Mouse (Mus musculus): ENCODE data around the gene Adamts1.

GRCm38 (mm10) chr16:85801252-85801651, 1.7 kb downstream of the Adamts1 start:
- TF ChIP-seq CTCF (IDR thresholded peaks at IDR 0.05; ENCODE audit: extremely low read depth, insufficient read depth, low read length), result peak; percentile 39
- peak; percentile 77 for TF ChIP-seq POLR2A (IDR thresholded peaks at IDR 0.05; ENCODE audit: extremely low read depth, insufficient read depth, low read length)

Measured in cortical plate, adult 2 months (tissue).